Mouse (Mus musculus) lung, adult 2 months (tissue): Measurements from ENCODE around the gene Zfp385b.

ENCODE experiments used
- CTCF ChIP-seq: fragments of 200-500 bp; IDR thresholded peaks from 2 replicates; pipeline ENCODE4 v1.5.1; 2011; ENCODE audit warnings: mild to moderate bottlenecking, low read length, control low read depth; ENCODE audit not compliant: insufficient read depth
- POLR2A ChIP-seq: fragments of 200-500 bp; IDR thresholded peaks from 2 replicates; pipeline ENCODE4 v1.6.1; 2011; ENCODE audit warnings: low read depth, mild to moderate bottlenecking, control low read depth, low read length, borderline replicate concordance; ENCODE audit errors: extremely low read depth

- TF ChIP-seq CTCF (no peak), POLR2A (no peak)
These were observed 16.3 kb upstream of the Zfp385b start for GRCm38 (mm10) chr2:77835781-77836180.
